Mouse (Mus musculus): ENCODE measurements around the gene Lama5. TPM values are rescaled to one million over a fixed set of nuclear protein-coding genes. Genes with fewer than 3 reads are reported as not detected.

Lama5 gene
- 7.5 and 8.3 TPM in 2 replicates for polyA plus RNA-seq (2012; rRNA removed)

DNA sequence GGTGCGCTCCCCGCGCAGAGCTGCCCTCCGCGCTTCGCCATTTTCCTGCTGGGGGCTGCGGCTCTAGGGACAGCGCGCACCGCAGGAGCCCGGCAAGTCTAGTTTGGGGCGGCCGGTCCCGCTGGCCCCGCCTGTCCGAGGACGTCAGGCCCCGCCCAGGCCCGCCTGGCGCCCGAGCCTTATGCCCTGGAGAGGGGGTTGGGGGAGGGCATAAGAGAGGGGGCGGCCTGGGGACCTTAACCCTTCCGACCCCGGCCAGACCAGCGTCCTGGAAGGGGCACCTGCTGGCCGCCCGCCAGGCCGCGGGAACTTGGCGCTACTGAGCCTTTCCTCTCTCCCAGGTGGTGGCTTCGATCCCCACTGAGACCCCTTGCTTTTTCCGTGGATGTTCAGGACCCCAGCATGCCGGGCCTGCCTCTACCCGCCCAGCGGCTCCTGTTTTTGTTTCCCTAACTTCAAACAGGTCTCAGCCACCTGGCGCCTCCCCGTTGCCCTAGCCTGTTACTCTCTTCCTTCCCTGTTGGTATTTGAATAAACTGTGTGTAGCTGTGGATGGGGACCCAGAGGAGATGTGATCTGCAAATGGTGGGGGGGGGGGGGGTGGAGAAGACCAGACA lies at the start of gene Lama5:
Gene Lama5, minus strand, starts transcription at position 98 of the 617 bp plus-strand sequence.
- no peak within 1 kb of the TSS for H3K27ac ChIP-seq (ENCODE audit: control insufficient read depth, insufficient read depth, low read depth, low read length)
- H3K36me3 ChIP-seq (ENCODE audit: control insufficient read depth, insufficient read depth, low read length): no peaks in the 10 kb centered on the region
- TF ChIP-seq POLR2A (IDR thresholded peaks at IDR 0.05; ENCODE audit: control insufficient read depth, low read depth, low read length) (no peak), CTCF (IDR thresholded peaks at IDR 0.05; ENCODE audit: control insufficient read depth, insufficient read depth, insufficient replicate concordance, low read depth, low read length) (no peak)
- no peaks in the 10 kb centered on the region for H3K27me3 ChIP-seq (ENCODE audit: control insufficient read depth, insufficient read depth, low read length)
- peak within 1 kb of the TSS; percentile 51 for H3K4me3 ChIP-seq (ENCODE audit: control insufficient read depth, low read depth, low read length)
- H3K4me1 ChIP-seq (ENCODE audit: control insufficient read depth, insufficient read depth, low read length): peaks cover 23% of the 10 kb centered on the region

DNA sequence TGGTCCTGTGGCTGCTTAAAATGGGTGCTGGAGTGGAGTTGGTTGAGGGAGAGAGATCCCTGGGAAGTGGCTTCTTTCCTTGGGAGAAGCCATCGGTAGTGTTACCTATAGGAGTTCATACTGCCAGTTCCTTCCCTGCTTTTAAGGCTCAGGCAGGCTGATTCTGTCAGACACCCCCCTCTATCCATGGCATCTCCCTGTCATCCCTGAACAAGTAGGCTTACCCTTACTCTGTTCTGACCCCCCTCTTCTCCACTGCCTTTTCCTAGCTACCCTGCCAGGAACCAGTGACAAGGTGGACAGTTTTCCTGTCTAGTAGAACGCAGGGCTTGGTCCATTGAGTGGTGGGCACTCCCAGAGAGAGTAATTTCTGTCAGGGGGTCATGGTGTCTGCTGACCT lies 48.9 kb upstream of the Lama5 start:
- Histone ChIP-seq H3K36me3 (ENCODE audit: control insufficient read depth, insufficient read depth, low read length) (no peaks in the 10 kb centered on the region), H3K27ac (ENCODE audit: control insufficient read depth, insufficient read depth, low read depth, low read length) (no peak overlapping the region), H3K4me1 (ENCODE audit: control insufficient read depth, insufficient read depth, low read length) (peaks cover 9% of the 10 kb centered on the region), H3K4me3 (ENCODE audit: control insufficient read depth, low read depth, low read length) (no peak overlapping the region), H3K27me3 (ENCODE audit: control insufficient read depth, insufficient read depth, low read length) (no peaks in the 10 kb centered on the region)
- no peak for TF ChIP-seq CTCF (IDR thresholded peaks at IDR 0.05; ENCODE audit: control insufficient read depth, insufficient read depth, insufficient replicate concordance, low read depth, low read length)
- TF ChIP-seq POLR2A (IDR thresholded peaks at IDR 0.05; ENCODE audit: control insufficient read depth, low read depth, low read length): no peak

DNA sequence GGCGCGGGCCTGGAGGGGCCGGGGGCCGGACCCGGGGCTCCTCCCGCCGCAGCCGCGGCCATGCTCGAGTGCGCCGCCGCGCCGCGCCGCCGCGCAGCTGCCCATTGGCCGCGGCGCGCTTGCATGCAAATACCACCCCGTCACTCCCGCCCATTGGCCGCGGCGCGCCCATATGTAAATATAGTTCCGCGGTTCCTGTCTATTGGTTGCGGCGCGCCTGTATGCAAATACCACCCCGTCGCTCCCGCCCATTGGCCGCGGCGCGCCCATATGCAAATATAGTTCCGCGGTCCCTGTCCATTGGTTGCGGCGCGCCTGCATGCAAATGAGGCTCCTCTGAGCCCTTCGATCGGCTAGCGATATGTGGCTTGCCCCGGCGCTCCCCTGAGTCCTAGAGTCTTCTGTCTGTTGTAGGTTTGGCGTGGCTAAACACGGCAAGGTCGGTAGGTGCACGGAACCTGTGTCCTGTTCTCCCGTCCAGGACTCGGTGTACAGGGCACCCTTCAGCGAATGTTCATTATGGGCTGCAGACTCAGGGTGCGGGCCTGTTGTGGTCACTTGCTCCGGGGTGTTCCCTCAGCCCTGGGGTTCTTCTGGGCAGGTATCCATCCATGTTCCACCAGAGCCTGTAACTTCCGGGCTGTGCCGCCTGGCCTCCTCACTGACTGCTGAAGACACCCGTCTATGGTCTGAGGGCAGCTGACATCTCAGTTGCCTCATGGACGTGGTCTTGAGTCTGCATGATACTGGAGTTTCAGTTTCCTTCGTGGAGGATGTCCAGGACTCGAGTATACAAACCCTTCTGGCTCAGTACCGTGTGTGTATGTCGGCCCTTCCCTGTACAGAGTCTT lies 48.0 kb upstream of the Lama5 start, which contains the start of gene Cables2:
Gene Cables2, minus strand, starts transcription at position 103 of the 851 bp plus-strand sequence.
- Histone ChIP-seq H3K36me3 (ENCODE audit: control insufficient read depth, insufficient read depth, low read length) (no peaks in the 10 kb centered on the region), H3K27ac (ENCODE audit: control insufficient read depth, insufficient read depth, low read depth, low read length) (peak within 1 kb of the TSS; percentile 73), H3K4me1 (ENCODE audit: control insufficient read depth, insufficient read depth, low read length) (peaks cover 9% of the 10 kb centered on the region), H3K4me3 (ENCODE audit: control insufficient read depth, low read depth, low read length) (peak within 1 kb of the TSS; percentile 85), H3K27me3 (ENCODE audit: control insufficient read depth, insufficient read depth, low read length) (no peaks in the 10 kb centered on the region)
- TF ChIP-seq CTCF (IDR thresholded peaks at IDR 0.05; ENCODE audit: control insufficient read depth, insufficient read depth, insufficient replicate concordance, low read depth, low read length) (no peak), POLR2A (IDR thresholded peaks at IDR 0.05; ENCODE audit: control insufficient read depth, low read depth, low read length) (peak; percentile 27; the same call in 1 of the 2 replicates)

DNA sequence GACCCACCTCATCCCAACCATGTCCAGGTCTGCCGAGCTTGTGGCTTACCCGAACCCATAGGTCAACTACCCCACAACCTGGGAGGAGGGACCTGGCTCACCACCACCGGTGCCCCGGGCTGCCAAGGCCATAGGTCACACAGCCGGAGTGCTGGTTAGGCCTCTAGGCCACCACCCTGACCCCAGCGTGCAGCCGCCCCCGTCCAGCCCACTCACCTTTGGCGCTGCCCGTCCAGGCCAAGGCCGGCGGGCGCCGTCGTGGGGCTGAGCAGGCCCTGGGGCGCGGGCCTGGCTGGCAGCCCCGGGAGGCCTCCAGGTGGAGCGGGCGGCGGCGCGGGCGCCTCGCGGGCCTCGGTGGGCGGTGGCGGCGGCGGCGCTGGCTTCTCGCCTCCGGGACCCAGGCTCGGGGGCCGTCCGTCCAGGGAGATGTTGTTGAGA lies 47.2 kb upstream of the Lama5 start:
- Histone ChIP-seq H3K27me3 (ENCODE audit: control insufficient read depth, insufficient read depth, low read length) (no peaks in the 10 kb centered on the region), H3K27ac (ENCODE audit: control insufficient read depth, insufficient read depth, low read depth, low read length) (peak overlapping the region; percentile 73), H3K36me3 (ENCODE audit: control insufficient read depth, insufficient read depth, low read length) (no peaks in the 10 kb centered on the region), H3K4me1 (ENCODE audit: control insufficient read depth, insufficient read depth, low read length) (peaks cover 9% of the 10 kb centered on the region), H3K4me3 (ENCODE audit: control insufficient read depth, low read depth, low read length) (peak overlapping the region; percentile 85)
- TF ChIP-seq CTCF (IDR thresholded peaks at IDR 0.05; ENCODE audit: control insufficient read depth, insufficient read depth, insufficient replicate concordance, low read depth, low read length): no peak
- TF ChIP-seq POLR2A (IDR thresholded peaks at IDR 0.05; ENCODE audit: control insufficient read depth, low read depth, low read length): no peak

DNA sequence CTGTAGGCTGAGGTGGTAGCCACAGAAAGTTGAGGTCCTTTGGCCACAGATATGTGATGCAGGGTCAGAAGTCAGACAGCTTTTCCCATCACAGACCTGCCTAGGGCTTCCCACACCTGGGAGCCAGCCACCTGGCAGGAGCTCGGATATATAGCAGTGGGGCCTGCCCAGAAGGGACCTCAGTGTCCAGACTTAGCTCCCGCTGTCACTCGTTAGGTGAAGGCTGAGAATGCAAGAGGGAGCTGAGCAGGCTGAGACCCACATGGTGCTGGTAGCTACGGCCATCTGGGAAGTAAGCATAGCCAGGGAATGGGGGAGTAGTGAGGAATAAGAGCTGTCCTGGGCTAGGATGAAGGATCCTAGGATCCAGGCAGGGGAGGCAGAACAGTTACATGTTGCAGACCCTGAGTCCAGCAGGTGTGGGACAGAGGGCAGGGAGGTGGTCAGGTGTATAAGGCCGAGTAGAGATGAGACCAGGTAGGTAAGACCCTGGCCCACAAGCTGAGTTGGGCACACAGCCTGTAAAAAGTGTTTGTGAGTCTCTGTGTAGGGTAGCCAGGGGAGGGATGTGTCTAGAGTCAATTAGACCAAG lies 46.2 kb upstream of the Lama5 start:
- TF ChIP-seq POLR2A (IDR thresholded peaks at IDR 0.05; ENCODE audit: control insufficient read depth, low read depth, low read length) (no peak), CTCF (IDR thresholded peaks at IDR 0.05; ENCODE audit: control insufficient read depth, insufficient read depth, insufficient replicate concordance, low read depth, low read length) (no peak)
- no peak overlapping the region for H3K27ac ChIP-seq (ENCODE audit: control insufficient read depth, insufficient read depth, low read depth, low read length)
- no peak overlapping the region for H3K4me3 ChIP-seq (ENCODE audit: control insufficient read depth, low read depth, low read length)
- H3K27me3 ChIP-seq (ENCODE audit: control insufficient read depth, insufficient read depth, low read length): no peaks in the 10 kb centered on the region
- H3K4me1 ChIP-seq (ENCODE audit: control insufficient read depth, insufficient read depth, low read length): peaks cover 9% of the 10 kb centered on the region
- H3K36me3 ChIP-seq (ENCODE audit: control insufficient read depth, insufficient read depth, low read length): no peaks in the 10 kb centered on the region

DNA sequence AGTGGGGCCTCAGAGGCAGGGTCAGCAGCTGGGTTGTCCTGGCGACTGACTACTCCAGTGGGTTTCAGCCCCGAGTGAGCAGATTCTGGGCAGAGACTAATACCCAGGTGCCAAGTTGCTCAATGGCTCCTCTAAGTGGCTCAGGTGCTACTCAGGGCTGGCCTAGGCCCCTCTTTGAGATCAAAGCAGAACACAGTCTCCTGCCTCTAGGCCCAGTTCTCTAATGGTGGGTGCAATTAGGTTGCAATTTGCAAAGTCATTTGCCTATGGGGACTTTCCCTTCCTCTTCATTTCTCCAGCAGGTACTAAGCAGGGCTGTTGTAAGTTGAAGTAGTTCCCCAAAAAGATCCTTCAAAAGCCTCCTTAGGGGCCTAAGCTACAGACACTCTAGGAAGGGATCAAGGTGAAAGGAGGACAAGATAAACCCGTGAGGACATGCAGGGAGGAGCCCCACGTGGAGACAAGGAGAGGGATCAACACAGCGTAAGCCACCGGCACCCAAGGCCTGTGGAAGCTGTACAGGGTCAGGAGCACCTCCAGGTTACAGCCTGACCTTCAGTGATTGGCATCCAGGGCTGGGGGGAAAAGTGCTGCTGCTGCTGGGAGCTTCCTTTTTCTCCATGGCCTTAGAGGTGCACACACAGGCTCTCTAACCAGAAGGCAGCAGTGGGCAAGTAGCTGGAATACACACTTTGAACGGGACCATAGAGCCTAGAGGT lies 45.0 kb upstream of the Lama5 start:
- no peak for TF ChIP-seq CTCF (IDR thresholded peaks at IDR 0.05; ENCODE audit: control insufficient read depth, insufficient read depth, insufficient replicate concordance, low read depth, low read length)
- no peak for TF ChIP-seq POLR2A (IDR thresholded peaks at IDR 0.05; ENCODE audit: control insufficient read depth, low read depth, low read length)
- H3K27me3 ChIP-seq (ENCODE audit: control insufficient read depth, insufficient read depth, low read length): no peaks in the 10 kb centered on the region
- no peak overlapping the region for H3K4me3 ChIP-seq (ENCODE audit: control insufficient read depth, low read depth, low read length)
- no peak overlapping the region for H3K27ac ChIP-seq (ENCODE audit: control insufficient read depth, insufficient read depth, low read depth, low read length)
- no peaks in the 10 kb centered on the region for H3K36me3 ChIP-seq (ENCODE audit: control insufficient read depth, insufficient read depth, low read length)
- peaks cover 9% of the 10 kb centered on the region for H3K4me1 ChIP-seq (ENCODE audit: control insufficient read depth, insufficient read depth, low read length)
